Mouse (Mus musculus) kidney, embryonic 14.5 days (tissue): ENCODE measurements around the gene Duox2. TPM values are rescaled to one million over a fixed set of nuclear protein-coding genes. Genes with fewer than 3 reads are reported as not detected.

Experiments used
- ATAC-seq: fragments of 200-750 bp; cut with Nextera tagmentation; 2 replicates; pipeline ENCODE4 v1.8.0; 2017; ENCODE audit warnings: moderate number of reproducible peaks, mild to moderate bottlenecking, moderate TSS enrichment, moderate library complexity; ENCODE audit not compliant: low FRiP score, low TSS enrichment
- H3K27ac ChIP-seq: fragments of 300-500 bp; sonication (generic); 2 replicates; pipeline ENCODE4 v1.5.1; 2014; ENCODE audit warnings: low read depth, mild to moderate bottlenecking, low read length, moderate library complexity, mixed read lengths
- H3K27me3 ChIP-seq: fragments of 300-500 bp; sonication (generic); 2 replicates; pipeline ENCODE4 v1.6.1; 2014; ENCODE audit warnings: mild to moderate bottlenecking, low read length; ENCODE audit not compliant: control insufficient read depth, insufficient read depth
- H3K36me3 ChIP-seq: fragments of 300-500 bp; sonication (generic); 2 replicates; pipeline ENCODE4 v1.6.1; 2014; ENCODE audit warnings: low read length, mixed read lengths; ENCODE audit not compliant: control insufficient read depth, insufficient read depth
- H3K4me1 ChIP-seq: fragments of 300-500 bp; sonication (generic); 2 replicates; pipeline ENCODE4 v1.6.1; 2014; ENCODE audit warnings: low read length, mixed read lengths; ENCODE audit not compliant: control insufficient read depth, insufficient read depth
- H3K4me2 ChIP-seq: fragments of 300-500 bp; sonication (generic); replicated peaks from 2 replicates; pipeline ENCODE4 v1.6.1; 2014; ENCODE audit warnings: low read depth, mild to moderate bottlenecking, low read length
- H3K4me3 ChIP-seq: fragments of 300-500 bp; sonication (generic); 2 replicates; pipeline ENCODE4 v1.5.1; 2014; ENCODE audit warnings: mild to moderate bottlenecking, low read length
- H3K9ac ChIP-seq: fragments of 300-500 bp; sonication (generic); 2 replicates; pipeline ENCODE4 v1.6.1; 2014; ENCODE audit warnings: low read depth, mild to moderate bottlenecking, low read length, moderate library complexity
- H3K9me3 ChIP-seq: fragments of 300-500 bp; sonication (generic); 2 replicates; pipeline ENCODE4 v1.6.1; 2016; ENCODE audit warnings: low read length; ENCODE audit not compliant: control insufficient read depth
- WGBS: fragments of 180-500 bp; shearing (Covaris S2); extraction: QIAGEN DNeasy Blood & Tissue Kit; methylation state at CpG from one replicate; pipeline ENCODE4 v1.1.7; 2014; 5-methylcytosine and 5-hydroxymethylcytosine counted together
- polyA plus RNA-seq: library from polyadenylated mRNA; unstranded; fragments of >200 nt; fragmentation: Nextera tagmentation; extraction: Ambion mirVana; gene quantifications from 2 replicates; pipeline ENCODE4 v1.2.1, GENCODE M21; 2014

The Duox2 gene
- polyA plus RNA-seq, 1 experiment from 2014 or later = 0.05 TPM

- WGBS = 90% methylated on average over 5 of the region's 5 CpGs
- no peaks in the 10 kb centered on the region for H3K9me3 ChIP-seq
- H3K36me3 ChIP-seq = no peaks in the 10 kb centered on the region
- H3K9ac ChIP-seq = no peak overlapping the region
- no peak overlapping the region for H3K27ac ChIP-seq
- no peak overlapping the region for H3K4me2 ChIP-seq
- H3K4me3 ChIP-seq = no peak overlapping the region
- no peaks in the 10 kb centered on the region for H3K27me3 ChIP-seq
- no peak for ATAC-seq
- no peaks in the 10 kb centered on the region for H3K4me1 ChIP-seq
These were observed 37.5 kb downstream of the Duox2 start for GRCm38 (mm10) chr2:122260729-122261128.

GRCm38 (mm10) chr2:122255997-122256396 lies 42.3 kb downstream of the Duox2 start:
- no peak for ATAC-seq
- Histone ChIP-seq H3K9ac (no peak overlapping the region), H3K36me3 (no peaks in the 10 kb centered on the region), H3K4me2 (no peak overlapping the region), H3K27ac (no peak overlapping the region), H3K27me3 (no peaks in the 10 kb centered on the region), H3K9me3 (no peaks in the 10 kb centered on the region), H3K4me1 (no peaks in the 10 kb centered on the region), H3K4me3 (no peak overlapping the region)
- WGBS = 94% methylated on average over 5 of the region's 5 CpGs

- Histone ChIP-seq H3K27me3 (no peaks in the 10 kb centered on the region), H3K4me1 (0 out of 2 replicates have a peak, but pooled peaks cover 4% of the 10 kb centered on the region), H3K4me2 (no peak overlapping the region), H3K27ac (no peak overlapping the region), H3K4me3 (no peak overlapping the region), H3K9ac (no peak overlapping the region), H3K9me3 (no peaks in the 10 kb centered on the region), H3K36me3 (no peaks in the 10 kb centered on the region)
- 86% methylated on average over 10 of the region's 10 CpGs for WGBS
- no peak for ATAC-seq
These were observed 50.5 kb downstream of the Duox2 start for GRCm38 (mm10) chr2:122247786-122248185.

GRCm38 (mm10) chr2:122243671-122244131 lies 54.5 kb downstream of the Duox2 start:
- H3K27me3 ChIP-seq = no peaks in the 10 kb centered on the region
- no peaks in the 10 kb centered on the region for H3K9me3 ChIP-seq
- 0 out of 2 replicates have a peak, but pooled peaks cover 4% of the 10 kb centered on the region for H3K4me1 ChIP-seq
- ATAC-seq = peak; percentile 74; the same call in 1 of the 2 replicates
- WGBS = 8% methylated on average over 3 of the region's 3 CpGs
- H3K36me3 ChIP-seq = no peaks in the 10 kb centered on the region
- H3K4me2 ChIP-seq = no peak overlapping the region
- H3K4me3 ChIP-seq = no peak overlapping the region
- H3K9ac ChIP-seq = no peak overlapping the region
- no peak overlapping the region for H3K27ac ChIP-seq

GRCm38 (mm10) chr2:122241935-122242334 lies 56.3 kb downstream of the Duox2 start:
- H3K9me3 ChIP-seq = no peaks in the 10 kb centered on the region
- H3K9ac ChIP-seq = no peak overlapping the region
- H3K4me1 ChIP-seq = 0 out of 2 replicates have a peak, but pooled peaks cover 4% of the 10 kb centered on the region
- ATAC-seq = no peak
- H3K27me3 ChIP-seq = no peaks in the 10 kb centered on the region
- 68% methylated on average over 6 of the region's 6 CpGs for WGBS
- H3K27ac ChIP-seq = no peak overlapping the region
- no peak overlapping the region for H3K4me3 ChIP-seq
- H3K4me2 ChIP-seq = no peak overlapping the region
- H3K36me3 ChIP-seq = no peaks in the 10 kb centered on the region

GRCm38 (mm10) chr2:122241226-122241625 lies 57.0 kb downstream of the Duox2 start:
- Histone ChIP-seq H3K27me3 (no peaks in the 10 kb centered on the region), H3K4me3 (no peak overlapping the region), H3K9ac (no peak overlapping the region), H3K36me3 (no peaks in the 10 kb centered on the region), H3K4me2 (no peak overlapping the region), H3K27ac (no peak overlapping the region), H3K4me1 (0 out of 2 replicates have a peak, but pooled peaks cover 4% of the 10 kb centered on the region), H3K9me3 (no peaks in the 10 kb centered on the region)
- 82% methylated on average over 4 of the region's 4 CpGs for WGBS
- ATAC-seq = no peak

GRCm38 (mm10) chr2:122240735-122241134 lies 57.5 kb downstream of the Duox2 start:
- Histone ChIP-seq H3K4me3 (no peak overlapping the region), H3K36me3 (no peaks in the 10 kb centered on the region), H3K4me1 (0 out of 2 replicates have a peak, but pooled peaks cover 4% of the 10 kb centered on the region), H3K9ac (no peak overlapping the region), H3K9me3 (no peaks in the 10 kb centered on the region), H3K4me2 (no peak overlapping the region), H3K27me3 (no peaks in the 10 kb centered on the region), H3K27ac (no peak overlapping the region)
- no peak for ATAC-seq

- H3K9ac ChIP-seq = no peak overlapping the region
- H3K27me3 ChIP-seq = no peaks in the 10 kb centered on the region
- no peak for ATAC-seq
- WGBS = 90% methylated on average over 2 of the region's 2 CpGs
- H3K4me1 ChIP-seq = 0 out of 2 replicates have a peak, but pooled peaks cover under 1% of the 10 kb centered on the region
- H3K9me3 ChIP-seq = no peaks in the 10 kb centered on the region
- no peak overlapping the region for H3K4me2 ChIP-seq
- H3K4me3 ChIP-seq = no peak overlapping the region
- H3K27ac ChIP-seq = no peak overlapping the region
- H3K36me3 ChIP-seq = no peaks in the 10 kb centered on the region
These were observed 60.3 kb downstream of the Duox2 start for GRCm38 (mm10) chr2:122237891-122238470.

GRCm38 (mm10) chr2:122236321-122236720 lies 61.9 kb downstream of the Duox2 start:
- ATAC-seq = no peak
- H3K4me3 ChIP-seq = no peak overlapping the region

More at GRCm38 (mm10) chr2:122236321-122236720, 61.9 kb downstream of the Duox2 start:
- no peaks in the 10 kb centered on the region for H3K9me3 ChIP-seq
- no peak overlapping the region for H3K9ac ChIP-seq
- H3K27ac ChIP-seq = no peak overlapping the region
- no peaks in the 10 kb centered on the region for H3K36me3 ChIP-seq
- H3K4me2 ChIP-seq = no peak overlapping the region; the same call in 1 of the 2 replicates
- H3K27me3 ChIP-seq = no peaks in the 10 kb centered on the region
- no peaks in the 10 kb centered on the region for H3K4me1 ChIP-seq
